Mouse (Mus musculus) stomach, embryonic 15.5 days (tissue): Measurements from ENCODE around the gene Ube2q1. TPM values are rescaled to one million over a fixed set of nuclear protein-coding genes. Genes with fewer than 3 reads are reported as not detected.

ENCODE experiments used
- ATAC-seq: fragments of 200-750 bp; cut with Nextera tagmentation; 2 replicates; pipeline ENCODE4 v1.8.0; 2017; ENCODE audit warnings: low read depth, moderate number of reproducible peaks, moderate TSS enrichment; ENCODE audit not compliant: insufficient read depth, low FRiP score
- H3K27ac ChIP-seq: fragments of 300-500 bp; sonication (generic); 2 replicates; pipeline ENCODE4 v1.5.1; 2015; ENCODE audit warnings: mild to moderate bottlenecking, inconsistent platforms
- H3K27me3 ChIP-seq: fragments of 300-500 bp; sonication (generic); replicated peaks from 2 replicates; pipeline ENCODE4 v1.6.1; 2015; ENCODE audit warnings: inconsistent platforms
- H3K36me3 ChIP-seq: fragments of 300-500 bp; sonication (generic); 2 replicates; pipeline ENCODE4 v1.6.1; 2015; ENCODE audit warnings: inconsistent platforms
- H3K4me1 ChIP-seq: fragments of 300-500 bp; sonication (generic); 2 replicates; pipeline ENCODE4 v1.6.1; 2015; ENCODE audit warnings: inconsistent platforms
- H3K4me2 ChIP-seq: fragments of 300-500 bp; sonication (generic); 2 replicates; pipeline ENCODE4 v1.6.1; 2015; ENCODE audit warnings: mild to moderate bottlenecking, inconsistent platforms
- H3K4me3 ChIP-seq: fragments of 300-500 bp; sonication (generic); replicated peaks from 2 replicates; pipeline ENCODE4 v1.5.1; 2015; ENCODE audit warnings: inconsistent platforms
- H3K9ac ChIP-seq: fragments of 300-500 bp; sonication (generic); 2 replicates; pipeline ENCODE4 v1.6.1; 2015; ENCODE audit warnings: inconsistent platforms
- H3K9me3 ChIP-seq: fragments of 300-500 bp; sonication (generic); 2 replicates; pipeline ENCODE4 v1.6.1; 2016; ENCODE audit warnings: inconsistent platforms
- WGBS: fragments of 180-500 bp; shearing (Covaris S2); methylation state at CpG from one replicate; pipeline ENCODE4 v1.1.7; 2015; 5-methylcytosine and 5-hydroxymethylcytosine counted together
- polyA plus RNA-seq: library from polyadenylated mRNA; unstranded; fragments of >200 nt; fragmentation: Nextera tagmentation; extraction: Ambion mirVana; gene quantifications from 2 replicates; pipeline ENCODE4 v1.2.1, GENCODE M21; 2015

The Ube2q1 gene
- polyA plus RNA-seq, 1 experiment from 2014 or later, result 11.2 TPM

DNA sequence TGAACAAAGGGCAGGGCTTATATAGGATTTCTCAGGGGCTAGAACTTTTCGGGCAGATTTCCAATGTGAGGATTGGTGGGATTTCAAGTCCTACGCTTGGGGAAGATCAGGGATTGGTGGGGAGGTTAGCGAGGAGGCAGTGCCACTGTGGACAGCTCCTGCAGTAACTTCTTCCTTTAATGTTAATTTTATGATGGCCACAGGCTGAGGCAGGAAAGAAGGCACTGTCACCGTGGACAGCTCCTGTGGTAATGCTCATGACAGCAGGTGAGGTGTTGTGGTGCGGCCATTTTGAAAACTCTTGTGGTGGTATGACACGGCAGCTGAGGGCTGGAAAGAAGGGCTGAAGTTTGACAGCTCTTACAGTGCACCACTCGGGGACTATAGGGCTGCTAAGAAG lies 3.8 kb upstream of the Ube2q1 start:
- H3K36me3 ChIP-seq, result no peaks in the 10 kb centered on the region
- H3K4me2 ChIP-seq, result no peak overlapping the region
- no peak for ATAC-seq
- H3K9ac ChIP-seq, result no peak overlapping the region
- H3K27ac ChIP-seq, result no peak overlapping the region
- no peaks in the 10 kb centered on the region for H3K27me3 ChIP-seq
- no peak overlapping the region for H3K4me3 ChIP-seq
- peaks cover 15% of the 10 kb centered on the region for H3K4me1 ChIP-seq
- no peaks in the 10 kb centered on the region for H3K9me3 ChIP-seq
- 63% methylated on average over 7 of the region's 7 CpGs for WGBS

DNA sequence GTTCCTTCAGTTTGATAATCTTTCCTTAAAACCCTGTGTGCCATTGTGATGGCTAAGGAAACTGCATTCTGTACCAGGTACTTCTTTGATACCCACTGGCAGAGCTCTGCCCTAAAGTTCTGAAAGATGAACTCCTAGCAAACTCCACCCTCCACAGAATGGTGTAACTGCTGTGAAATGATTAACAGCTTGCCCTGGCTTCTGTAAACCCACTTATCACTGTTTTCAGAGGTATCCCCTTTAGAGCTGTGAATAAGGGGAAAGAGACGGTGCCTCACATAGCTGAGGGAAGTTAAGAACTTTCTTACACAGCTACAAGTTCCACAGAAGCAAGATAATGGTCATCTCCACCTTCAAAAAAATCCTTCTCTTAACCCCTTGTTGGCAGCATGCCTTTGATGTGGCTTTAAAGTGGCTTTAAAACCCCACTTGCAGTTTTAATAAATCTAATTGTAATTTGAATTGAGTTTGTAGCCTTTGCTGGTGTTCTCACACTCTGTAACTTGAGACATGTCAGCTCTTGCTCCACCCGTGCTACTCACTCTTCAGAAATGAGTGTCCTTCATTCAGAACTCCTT lies 2.9 kb upstream of the Ube2q1 start:
- Histone ChIP-seq H3K27ac (no peak overlapping the region), H3K4me2 (no peak overlapping the region), H3K4me1 (peaks cover 24% of the 10 kb centered on the region), H3K9me3 (no peaks in the 10 kb centered on the region), H3K36me3 (no peaks in the 10 kb centered on the region), H3K27me3 (no peaks in the 10 kb centered on the region), H3K4me3 (no peak overlapping the region), H3K9ac (no peak overlapping the region)
- 37% methylated on average over 2 of the region's 2 CpGs for WGBS
- no peak for ATAC-seq

DNA sequence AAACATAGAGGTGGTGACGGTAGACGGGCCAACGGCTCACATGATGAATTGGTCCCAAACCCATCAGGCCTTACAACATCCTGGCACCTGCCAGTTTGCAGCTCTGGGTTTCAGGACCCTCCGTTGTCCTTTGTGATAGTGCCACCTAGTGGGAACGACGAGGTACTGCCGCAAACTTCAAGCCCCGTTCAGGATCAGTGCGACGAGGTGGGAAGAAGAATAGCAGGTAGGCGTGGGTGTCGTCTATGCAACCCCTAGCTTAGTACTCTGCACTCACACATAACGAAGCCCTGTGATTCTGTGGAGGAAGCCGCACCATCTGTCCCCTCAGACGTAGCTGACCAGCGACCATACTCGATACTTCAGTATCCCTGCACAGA lies 838 bp upstream of the Ube2q1 start:
- 0 out of 2 replicates have a peak, but pooled peaks cover 11% of the 10 kb centered on the region for H3K36me3 ChIP-seq
- H3K27me3 ChIP-seq, result no peaks in the 10 kb centered on the region
- H3K4me2 ChIP-seq, result peak overlapping the region; percentile 91
- H3K9me3 ChIP-seq, result no peaks in the 10 kb centered on the region
- peak; percentile 54 for ATAC-seq
- H3K27ac ChIP-seq, result peak overlapping the region; percentile 98
- H3K9ac ChIP-seq, result peak overlapping the region; percentile 35
- under 1% methylated on average over 17 of the region's 17 CpGs for WGBS
- H3K4me1 ChIP-seq, result peaks cover 26% of the 10 kb centered on the region
- H3K4me3 ChIP-seq, result peak overlapping the region; percentile 99

DNA sequence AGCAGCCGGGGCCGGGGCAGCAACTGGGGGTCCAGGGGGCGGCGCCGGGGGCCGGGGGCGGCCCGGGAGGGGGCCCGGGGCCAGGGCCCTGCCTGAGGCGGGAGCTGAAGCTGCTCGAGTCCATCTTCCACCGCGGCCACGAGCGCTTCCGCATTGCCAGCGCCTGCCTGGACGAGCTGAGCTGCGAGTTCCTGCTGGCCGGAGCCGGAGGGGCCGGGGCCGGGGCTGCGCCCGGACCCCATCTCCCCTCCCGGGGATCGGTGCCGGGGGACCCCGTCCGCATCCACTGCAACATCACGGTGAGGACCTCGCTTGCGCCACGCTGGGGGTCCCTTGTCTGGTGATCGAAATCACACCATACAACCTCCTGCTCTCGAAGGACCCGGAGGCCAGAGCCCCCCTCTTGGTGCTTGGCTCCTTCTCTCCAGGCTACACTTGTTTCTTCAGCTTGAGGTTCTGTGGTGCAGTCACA lies 360 bp downstream of the Ube2q1 start:
- Histone ChIP-seq H3K9me3 (no peaks in the 10 kb centered on the region), H3K4me2 (peak overlapping the region; percentile 91), H3K27ac (peak overlapping the region; percentile 98), H3K4me3 (peak overlapping the region; percentile 99), H3K27me3 (no peaks in the 10 kb centered on the region), H3K4me1 (peaks cover 26% of the 10 kb centered on the region), H3K36me3 (peaks cover 17% of the 10 kb centered on the region; the same call in 1 of the 2 replicates), H3K9ac (peak overlapping the region; percentile 100)
- 0 out of 2 replicates have a peak, but pooled peaks have one; percentile 0 for ATAC-seq
- WGBS, result 0% methylated on average over 27 of the region's 37 CpGs

DNA sequence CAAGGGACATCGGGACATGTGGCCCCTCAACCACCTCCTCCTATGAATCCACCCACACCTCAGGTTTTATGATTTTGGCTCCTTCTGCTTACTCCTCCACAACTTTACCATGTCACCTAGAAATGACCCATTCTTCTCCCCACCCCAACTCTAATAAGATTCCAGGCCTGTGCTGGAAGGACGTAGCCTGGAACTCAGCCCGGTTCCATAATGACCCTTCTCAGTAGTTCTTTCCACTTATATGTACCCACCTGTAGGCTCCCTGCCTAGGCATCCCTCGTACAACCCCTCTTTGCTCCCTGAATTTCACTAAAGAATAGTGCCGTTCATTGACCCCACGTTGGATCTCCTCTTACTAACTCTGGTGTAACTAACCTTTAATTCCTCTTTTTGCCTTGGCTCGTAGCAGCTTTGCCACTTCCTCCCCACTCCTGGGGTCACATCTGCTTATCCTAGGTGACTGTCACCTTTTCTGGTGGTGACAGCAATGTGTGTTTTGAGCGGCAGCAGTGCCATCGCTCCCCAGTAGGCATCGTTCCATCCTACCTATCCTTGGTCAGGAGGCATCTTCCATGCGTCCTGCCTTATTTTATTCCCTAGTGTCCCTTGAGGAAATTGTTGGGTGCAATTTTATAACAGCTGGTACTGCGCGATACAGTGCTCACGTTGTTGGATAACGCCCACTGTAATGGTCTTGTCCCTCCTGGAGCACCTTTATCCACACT lies 982 bp downstream of the Ube2q1 start:
- no peaks in the 10 kb centered on the region for H3K27me3 ChIP-seq
- no peak for ATAC-seq
- H3K4me1 ChIP-seq, result peaks cover 26% of the 10 kb centered on the region
- H3K27ac ChIP-seq, result peak overlapping the region; percentile 98; the same call in 1 of the 2 replicates
- no peaks in the 10 kb centered on the region for H3K9me3 ChIP-seq
- H3K9ac ChIP-seq, result peak overlapping the region; percentile 100
- peak overlapping the region; percentile 91 for H3K4me2 ChIP-seq
- 38% methylated on average over 15 of the region's 15 CpGs for WGBS
- peak overlapping the region; percentile 99 for H3K4me3 ChIP-seq
- peaks cover 24% of the 10 kb centered on the region for H3K36me3 ChIP-seq

DNA sequence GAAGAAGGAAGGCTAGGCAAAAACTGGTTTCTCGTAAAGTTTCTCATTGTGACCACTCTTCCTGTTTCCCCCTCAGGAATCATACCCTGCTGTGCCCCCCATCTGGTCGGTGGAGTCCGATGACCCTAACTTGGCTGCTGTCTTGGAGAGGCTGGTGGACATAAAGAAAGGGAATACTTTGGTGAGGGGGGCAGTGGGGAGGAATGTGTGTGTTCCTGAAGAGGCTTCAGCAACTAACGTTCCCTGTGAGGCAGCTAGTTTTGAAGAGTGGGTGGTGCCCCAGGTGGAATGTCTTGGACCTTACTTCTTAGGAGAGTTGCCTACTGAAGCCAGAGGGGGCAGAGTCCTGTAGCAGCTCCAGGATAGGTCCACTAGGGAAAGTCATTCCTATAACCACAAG lies 2.6 kb downstream of the Ube2q1 start:
- WGBS, result 83% methylated on average over 4 of the region's 4 CpGs
- Histone ChIP-seq H3K9ac (no peak overlapping the region), H3K4me1 (peaks cover 26% of the 10 kb centered on the region), H3K36me3 (peaks cover 37% of the 10 kb centered on the region), H3K4me3 (no peak overlapping the region), H3K27ac (no peak overlapping the region), H3K9me3 (no peaks in the 10 kb centered on the region), H3K4me2 (no peak overlapping the region), H3K27me3 (no peaks in the 10 kb centered on the region)
- no peak for ATAC-seq

DNA sequence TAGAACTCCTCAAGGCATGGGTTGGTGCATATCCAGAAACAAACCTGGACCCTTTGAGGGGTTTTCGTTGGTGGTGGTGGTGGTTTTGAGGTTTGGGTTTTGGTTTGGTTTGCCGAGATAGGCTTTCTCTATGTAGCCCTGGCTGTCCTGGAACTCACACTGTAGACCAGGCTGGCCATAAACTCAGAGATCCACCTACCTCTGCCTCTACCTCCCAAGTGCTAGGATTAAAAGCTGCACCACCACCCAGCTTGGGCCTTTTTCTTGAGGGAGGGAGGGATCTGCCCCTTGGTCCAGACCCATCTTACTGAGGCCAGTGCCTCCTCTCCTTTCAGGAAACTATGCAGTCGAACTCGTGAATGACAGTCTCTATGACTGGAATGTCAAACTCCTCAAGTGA lies 6.7 kb downstream of the Ube2q1 start:
- no peak overlapping the region for H3K27ac ChIP-seq
- ATAC-seq, result no peak

DNA sequence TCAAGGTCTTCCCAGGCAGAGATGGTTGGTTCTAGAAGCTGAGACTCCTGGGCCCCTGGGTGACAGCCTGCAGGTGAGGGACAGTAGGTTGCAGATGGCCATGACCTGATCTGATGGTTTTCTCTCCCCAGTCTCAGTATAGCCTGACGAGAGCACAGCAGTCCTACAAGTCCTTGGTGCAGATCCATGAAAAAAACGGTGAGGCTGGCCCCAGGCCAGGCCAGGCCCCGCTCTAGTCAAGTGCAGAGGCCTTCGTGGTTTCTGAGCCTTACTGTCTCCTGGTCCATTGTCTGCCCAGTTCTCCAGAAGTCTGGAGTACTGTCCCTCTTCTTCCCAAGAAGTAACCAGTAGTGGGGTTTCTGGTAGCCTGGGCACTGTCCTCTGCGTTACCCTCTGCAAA lies 8.2 kb downstream of the Ube2q1 start:
- H3K4me2 ChIP-seq, result no peak overlapping the region
- no peaks in the 10 kb centered on the region for H3K27me3 ChIP-seq
- H3K36me3 ChIP-seq, result peaks cover 47% of the 10 kb centered on the region
- 74% methylated on average over 5 of the region's 5 CpGs for WGBS
- no peak for ATAC-seq
- H3K4me1 ChIP-seq, result peaks cover 9% of the 10 kb centered on the region
- no peak overlapping the region for H3K27ac ChIP-seq
- H3K9ac ChIP-seq, result no peak overlapping the region
- no peak overlapping the region for H3K4me3 ChIP-seq
- no peaks in the 10 kb centered on the region for H3K9me3 ChIP-seq

More for the DNA sequence above, 6.7 kb downstream of the Ube2q1 start:
- Histone ChIP-seq H3K4me1 (peaks cover 9% of the 10 kb centered on the region), H3K9me3 (no peaks in the 10 kb centered on the region), H3K9ac (no peak overlapping the region), H3K27me3 (no peaks in the 10 kb centered on the region), H3K36me3 (peaks cover 54% of the 10 kb centered on the region), H3K4me2 (no peak overlapping the region), H3K4me3 (no peak overlapping the region)
- WGBS, result 87% methylated on average over 4 of the region's 4 CpGs

DNA sequence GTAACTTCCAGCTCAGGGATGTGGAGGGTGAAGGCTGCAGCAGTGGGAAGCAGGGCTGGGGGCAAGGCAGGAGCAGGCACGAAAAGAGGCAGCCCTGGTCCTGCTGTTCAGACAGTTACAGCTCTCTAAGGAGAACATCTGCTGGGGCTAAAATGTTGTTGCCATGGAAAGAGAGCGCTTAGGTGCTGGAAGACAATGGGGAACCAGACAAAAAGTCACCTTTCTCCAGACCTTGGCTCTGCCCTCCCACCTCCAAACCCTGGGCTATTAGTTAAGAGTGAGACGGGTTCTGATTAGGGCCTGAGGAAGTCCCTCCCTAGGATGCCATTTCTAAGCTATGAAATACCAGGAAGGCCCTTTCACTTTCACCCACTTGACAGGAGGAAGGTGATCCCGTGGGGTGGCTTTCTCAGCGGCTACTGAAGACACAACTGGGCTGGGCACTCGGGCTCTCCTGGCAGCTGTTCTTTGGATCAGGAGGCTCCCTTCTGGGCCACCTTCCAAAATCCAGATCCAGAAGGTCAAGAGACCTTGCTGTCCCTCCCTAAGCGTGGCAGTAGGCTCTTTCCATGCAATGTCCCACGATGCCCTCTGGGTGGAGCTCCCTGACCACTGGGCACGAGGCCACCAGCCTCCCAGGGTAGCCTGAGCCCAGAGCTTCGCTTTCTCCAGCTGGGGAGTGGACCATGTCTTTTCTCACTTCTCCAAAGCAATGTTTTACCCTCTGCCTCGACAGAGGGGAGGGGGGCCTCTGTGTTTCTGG lies 11.8 kb downstream of the Ube2q1 start:
- WGBS, result 14% methylated on average over 11 of the region's 11 CpGs
- ATAC-seq, result peak; percentile 54; the same call in 1 of the 2 replicates
- H3K4me1 ChIP-seq, result peaks cover 9% of the 10 kb centered on the region
- H3K9me3 ChIP-seq, result no peaks in the 10 kb centered on the region
- no peaks in the 10 kb centered on the region for H3K27me3 ChIP-seq
- H3K4me2 ChIP-seq, result peak overlapping the region; percentile 14; the same call in 1 of the 2 replicates
- H3K27ac ChIP-seq, result peak overlapping the region; percentile 51
- no peak overlapping the region for H3K9ac ChIP-seq
- peaks cover 24% of the 10 kb centered on the region for H3K36me3 ChIP-seq
- no peak overlapping the region for H3K4me3 ChIP-seq

DNA sequence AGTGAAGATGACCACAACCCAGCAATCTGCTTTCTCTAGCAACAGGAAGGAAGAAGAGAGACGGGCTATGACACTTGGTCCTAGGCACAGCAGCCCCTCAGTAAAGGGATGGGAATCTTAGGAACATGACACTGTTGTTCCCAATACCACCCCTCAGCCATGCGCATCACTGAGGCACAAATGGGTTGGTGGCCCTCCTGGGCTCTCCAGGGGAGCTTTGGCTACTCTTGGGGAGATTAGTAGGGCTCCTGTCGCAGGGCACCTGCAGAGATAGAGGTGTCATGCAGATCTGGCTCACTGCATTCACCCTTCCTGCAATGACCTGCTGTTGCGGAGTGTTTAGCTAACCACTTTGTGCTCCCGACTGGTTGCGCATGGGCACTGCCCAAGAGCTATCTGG lies 12.9 kb downstream of the Ube2q1 start:
- Histone ChIP-seq H3K27ac (no peak overlapping the region), H3K4me1 (peaks cover 9% of the 10 kb centered on the region), H3K4me3 (no peak overlapping the region), H3K9me3 (no peaks in the 10 kb centered on the region), H3K9ac (no peak overlapping the region), H3K27me3 (no peaks in the 10 kb centered on the region), H3K36me3 (peaks cover 14% of the 10 kb centered on the region), H3K4me2 (no peak overlapping the region)
- no peak for ATAC-seq
- WGBS, result 74% methylated on average over 6 of the region's 6 CpGs

DNA sequence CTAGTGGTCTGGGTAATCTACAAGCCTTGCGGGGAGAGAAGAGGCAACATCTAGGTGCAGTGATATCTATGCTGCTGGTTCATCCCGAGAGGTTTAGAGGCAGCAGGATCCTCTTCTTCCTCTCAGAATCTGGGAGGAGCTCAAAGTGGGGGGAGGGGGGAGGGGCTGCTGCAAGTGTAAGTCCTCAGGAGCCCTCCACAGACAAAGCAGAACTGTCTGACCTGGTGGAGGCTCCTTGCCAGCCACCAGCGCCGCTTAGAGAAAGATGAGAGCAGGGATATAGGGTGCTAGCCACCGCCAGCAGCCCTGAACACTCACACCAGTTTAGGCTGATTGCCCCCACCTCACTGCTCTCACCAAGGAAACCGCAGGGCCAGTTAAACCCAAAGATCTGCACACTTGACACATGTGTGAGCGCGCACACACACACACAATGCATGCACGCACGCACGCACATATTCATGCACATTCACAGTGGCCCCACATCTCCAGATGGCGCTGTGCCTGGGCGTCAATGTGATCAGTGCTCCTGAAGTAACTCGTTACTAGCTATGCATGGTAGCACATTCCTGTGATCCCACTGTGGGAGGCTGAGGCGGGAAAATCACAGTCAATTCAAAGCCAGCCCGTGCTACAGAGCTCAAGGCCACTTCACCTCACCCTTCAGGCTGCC lies 15.4 kb downstream of the Ube2q1 start:
- H3K36me3 ChIP-seq, result no peaks in the 10 kb centered on the region
- WGBS, result 78% methylated on average over 16 of the region's 16 CpGs
- H3K4me1 ChIP-seq, result peaks cover 9% of the 10 kb centered on the region
- no peak for ATAC-seq
- H3K4me3 ChIP-seq, result no peak overlapping the region
- no peak overlapping the region for H3K4me2 ChIP-seq
- no peak overlapping the region for H3K27ac ChIP-seq
- H3K27me3 ChIP-seq, result no peaks in the 10 kb centered on the region
- no peaks in the 10 kb centered on the region for H3K9me3 ChIP-seq
- H3K9ac ChIP-seq, result no peak overlapping the region
